Mouse (Mus musculus) gastrocnemius, adult 2 months (tissue): ENCODE data around the gene S100a16. TPM values are rescaled to one million over a fixed set of nuclear protein-coding genes. Genes with fewer than 3 reads are reported as not detected.
A peak's percentile ranks its signal among the peaks of the same experiment; 100 is the strongest.

ENCODE experiments used
- DNase-seq: peaks from one replicate; pipeline ENCODE4 v3.0.0; 2022
- H3K27ac ChIP-seq: fragments of 200-600 bp; 2 replicates; pipeline ENCODE4 v1.8.1; 2022; ENCODE audit warnings: mild to moderate bottlenecking
- H3K4me3 ChIP-seq: fragments of 200-600 bp; 2 replicates; pipeline ENCODE4 v1.8.1; 2022; ENCODE audit warnings: mild to moderate bottlenecking, moderate library complexity
- CTCF ChIP-seq: fragments of 200-600 bp; IDR thresholded peaks from 2 replicates; pipeline ENCODE4 v1.8.1; 2022; ENCODE audit warnings: antibody characterized with exemption, mild to moderate bottlenecking, moderate library complexity
- intact Hi-C: fragments of 180-260 bp; cut with DNase I; formaldehyde crosslinking; loops from one replicate; pipeline ENCODE4 v1.15.1; 2025
- long read RNA-seq, 2 experiments: library from polyadenylated mRNA; stranded (forward); transcript quantifications; one replicate each; pipeline ENCODE4 v2.0.0; 2021
- total RNA-seq, 2 experiments: library from RNA; stranded (reverse); gene quantifications; 2 replicates each; pipeline ENCODE4 v1.2.3; 2021

Gene S100a16
- total RNA-seq, result 10 to 100 TPM; 52.3 to 67.7 TPM
- long read RNA-seq, experiment 1, transcript S100a16-202 (3 exons, 1,127 nt), result major isoform, 31 of 42 reads
- long read RNA-seq, experiment 1, transcript S100a16-201 (3 exons, 1,123 nt), result minor isoform, 5 of 42 reads
- long read RNA-seq, experiment 1, partial matches to known transcripts, result 3 of 42 reads
- long read RNA-seq, experiment 1, other reads (novel, unspliced or antisense), result 2 of 42 reads
- long read RNA-seq, experiment 2, transcript S100a16-202 (3 exons, 1,127 nt), result major isoform, 30 of 40 reads
- long read RNA-seq, experiment 2, partial matches to known transcripts, result 0 of 40 reads
- long read RNA-seq, experiment 2, other reads (novel, unspliced or antisense), result 5 of 40 reads

DNA sequence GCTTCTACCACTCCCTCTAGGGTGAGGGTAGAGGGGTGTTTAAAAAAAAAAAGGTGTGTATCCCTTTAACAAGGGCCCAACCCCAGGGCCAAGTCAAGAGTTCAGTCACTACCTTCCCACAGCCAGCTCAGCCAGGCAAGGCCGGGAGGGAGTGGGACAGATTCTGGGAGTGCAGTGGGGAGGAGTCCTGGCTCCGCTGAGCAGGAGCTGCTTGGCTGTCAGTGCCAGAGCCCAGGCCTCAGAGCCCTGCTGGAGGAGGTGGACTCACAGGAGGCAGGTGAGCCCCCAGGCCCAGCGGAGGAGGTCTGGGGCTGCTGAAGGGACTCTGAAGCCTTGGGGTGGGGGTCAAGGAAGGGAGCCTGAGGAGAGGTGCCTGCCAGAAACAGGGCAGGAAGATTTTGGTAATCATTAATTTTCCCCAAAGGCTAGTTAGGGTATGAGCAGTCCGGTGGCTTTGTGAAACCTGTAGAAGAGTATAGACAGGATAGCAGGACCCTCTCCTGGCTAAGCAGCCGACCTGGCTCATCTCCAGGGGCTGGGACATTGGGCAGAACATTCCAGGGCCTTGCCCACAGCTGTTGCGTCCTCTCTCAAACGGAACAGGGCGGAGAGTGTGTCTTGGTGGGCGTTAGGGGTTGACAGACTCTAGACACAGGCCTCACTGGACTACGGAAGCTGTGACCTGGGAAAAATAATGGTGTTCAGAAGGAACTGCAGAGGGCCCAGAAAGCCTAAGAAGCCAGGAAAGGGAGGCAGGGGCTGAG lies at the start of gene S100a16:
Gene S100a16, plus strand, starts transcription at position 114 of the 764 bp plus-strand sequence.
- intact Hi-C loops, result no loop called here
- no peak for TF ChIP-seq CTCF
- Histone ChIP-seq H3K4me3 (peak within 1 kb of the TSS; percentile 88), H3K27ac (peak within 1 kb of the TSS; percentile 95)
- peak; percentile 93 for DNase-seq

DNA sequence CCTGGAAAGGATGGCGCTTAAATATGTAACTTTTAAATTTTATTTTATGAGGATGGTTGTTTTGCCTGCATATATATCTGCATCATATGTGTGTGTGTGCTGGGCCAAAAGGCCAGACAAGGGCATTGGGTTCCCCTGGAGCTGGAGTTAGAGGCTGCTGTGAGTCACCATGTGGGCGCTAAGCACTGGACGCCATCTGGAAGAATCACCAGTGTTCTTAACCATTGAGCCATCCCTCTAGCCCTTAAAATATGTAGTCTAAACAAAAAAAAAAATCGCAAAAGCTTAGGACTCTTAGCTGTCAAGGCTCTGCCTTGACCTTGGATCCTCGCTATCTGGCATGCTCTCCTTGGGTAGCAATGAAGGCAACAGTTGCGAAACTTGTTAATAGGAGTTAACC lies 48.5 kb upstream of the S100a16 start:
- no peak for TF ChIP-seq CTCF

GRCm38 (mm10) chr3:90490696-90491256 lies 46.3 kb upstream of the S100a16 start, which contains the start of gene Snapin:
Gene Snapin (minus strand): TSS chr3:90491033.
- peak within 1 kb of the TSS; percentile 97 for H3K27ac ChIP-seq
- TF ChIP-seq CTCF, result peak; percentile 86
- intact Hi-C loops, result loop anchor here (2.0 kb wide), 1 partner anchor 18 kb away; the partner anchor contains the start of gene Chtop
- DNase-seq, result peak; percentile 97
- H3K4me3 ChIP-seq, result peak within 1 kb of the TSS; percentile 91

More for the DNA sequence above, 48.5 kb upstream of the S100a16 start:
- intact Hi-C loops, result no loop called here
- Histone ChIP-seq H3K27ac (no peak overlapping the region), H3K4me3 (no peak overlapping the region)
- DNase-seq, result no peak

- peak overlapping the region; percentile 97; the same call in 1 of the 2 replicates for H3K27ac ChIP-seq
- peak overlapping the region; percentile 91; the same call in 1 of the 2 replicates for H3K4me3 ChIP-seq
- DNase-seq, result no peak
- peak; percentile 28 for TF ChIP-seq CTCF
- intact Hi-C loops, result loop anchor here (2.0 kb wide), 1 partner anchor 17 kb away; the partner anchor contains the start of gene Chtop
Observed at GRCm38 (mm10) chr3:90491350-90491749, 45.7 kb upstream of the S100a16 start.

- TF ChIP-seq CTCF, result no peak
- H3K4me3 ChIP-seq, result no peak overlapping the region
- no peak for DNase-seq
- H3K27ac ChIP-seq, result no peak overlapping the region
- intact Hi-C loops, result no loop called here
Observed at GRCm38 (mm10) chr3:90493831-90494540, 43.1 kb upstream of the S100a16 start.

DNA sequence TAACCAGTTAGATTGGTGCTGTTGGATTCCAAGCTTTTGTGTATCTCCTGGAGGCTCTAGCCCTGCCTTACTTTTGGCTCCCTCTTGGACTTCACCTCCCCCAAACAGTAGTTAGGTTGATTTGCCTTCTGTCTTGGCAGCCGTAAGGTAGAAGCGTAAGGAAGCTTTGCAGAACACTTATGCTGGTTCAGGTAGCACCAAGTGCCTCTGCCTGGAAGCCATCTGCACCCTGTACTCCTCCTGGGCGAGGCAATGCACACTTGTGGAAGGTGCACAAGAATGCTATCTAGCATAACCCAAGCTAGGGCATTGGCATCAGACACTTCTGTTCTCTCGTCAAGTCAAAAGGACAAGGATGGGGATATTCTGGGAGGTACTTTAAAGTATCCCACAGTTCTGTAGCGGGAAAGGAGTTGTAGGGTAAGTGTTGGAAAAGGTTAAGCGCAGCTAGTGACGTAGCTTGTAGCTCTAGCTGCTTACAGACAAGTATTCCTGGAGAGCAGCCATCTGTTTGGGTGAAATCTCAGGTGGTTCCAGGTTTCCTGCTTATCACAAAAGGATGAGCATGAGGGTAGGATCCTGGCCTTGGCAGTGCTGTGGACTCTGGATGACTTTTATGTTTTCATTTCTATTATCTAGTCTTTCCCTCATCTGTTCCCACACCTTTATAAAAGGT lies 41.1 kb upstream of the S100a16 start:
- intact Hi-C loops, result no loop called here
- no peak for DNase-seq
- Histone ChIP-seq H3K4me3 (no peak overlapping the region), H3K27ac (no peak overlapping the region)
- TF ChIP-seq CTCF, result no peak

DNA sequence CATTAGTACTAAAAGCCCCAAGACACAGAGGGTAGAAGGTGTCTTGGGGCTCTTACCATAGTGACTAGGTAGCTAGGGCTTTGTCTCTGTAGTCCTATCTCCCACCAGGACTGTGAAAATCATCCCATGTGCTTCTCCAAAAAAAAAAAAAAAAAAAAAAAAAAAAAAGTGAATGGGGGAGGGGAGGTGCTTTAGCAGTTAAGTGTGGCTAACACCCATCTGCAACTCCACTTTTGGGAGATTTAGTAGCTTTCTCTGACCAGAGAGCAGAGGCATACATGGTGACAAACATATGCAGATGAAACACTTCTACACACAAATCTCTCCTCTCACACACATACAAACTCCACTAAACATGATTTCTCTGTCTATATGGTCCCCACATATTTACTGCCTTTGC lies 39.5 kb upstream of the S100a16 start:
- TF ChIP-seq CTCF, result no peak
- H3K27ac ChIP-seq, result no peak overlapping the region
- intact Hi-C loops, result no loop called here

GRCm38 (mm10) chr3:90503444-90503843 lies 33.6 kb upstream of the S100a16 start:
- H3K4me3 ChIP-seq, result no peak overlapping the region
- TF ChIP-seq CTCF, result no peak
- no peak for DNase-seq
- intact Hi-C loops, result no loop called here
- H3K27ac ChIP-seq, result no peak overlapping the region

More for the DNA sequence above, 39.5 kb upstream of the S100a16 start:
- no peak for DNase-seq
- H3K4me3 ChIP-seq, result no peak overlapping the region

GRCm38 (mm10) chr3:90505216-90505615 lies 31.8 kb upstream of the S100a16 start:
- Histone ChIP-seq H3K4me3 (0 out of 2 replicates have a peak overlapping the region, but pooled peaks have one; percentile 16), H3K27ac (peak overlapping the region; percentile 50)
- intact Hi-C loops, result no loop called here
- TF ChIP-seq CTCF, result no peak
- DNase-seq, result no peak

DNA sequence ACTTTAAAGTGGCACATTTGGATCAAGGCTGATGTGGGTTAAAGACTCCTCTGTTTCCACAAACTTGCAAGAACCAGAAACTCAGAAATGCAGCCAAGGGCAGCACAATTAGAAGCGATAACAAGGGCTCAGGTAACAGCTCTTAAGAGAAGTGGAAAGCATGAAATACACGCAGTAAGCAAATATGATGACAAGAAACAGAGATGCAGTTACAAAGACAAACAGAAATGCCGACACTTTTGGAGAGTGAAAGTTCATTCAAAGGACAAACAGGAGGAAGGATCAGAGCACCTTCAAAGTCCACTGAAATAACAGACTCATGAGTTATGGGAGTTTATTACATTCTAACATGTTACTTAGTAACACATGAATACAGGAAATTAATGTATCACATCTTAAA lies 30.7 kb upstream of the S100a16 start:
- Histone ChIP-seq H3K27ac (peak overlapping the region; percentile 20; the same call in 1 of the 2 replicates), H3K4me3 (0 out of 2 replicates have a peak overlapping the region, but pooled peaks have one; percentile 10)
- intact Hi-C loops, result no loop called here
- no peak for DNase-seq
- no peak for TF ChIP-seq CTCF

DNA sequence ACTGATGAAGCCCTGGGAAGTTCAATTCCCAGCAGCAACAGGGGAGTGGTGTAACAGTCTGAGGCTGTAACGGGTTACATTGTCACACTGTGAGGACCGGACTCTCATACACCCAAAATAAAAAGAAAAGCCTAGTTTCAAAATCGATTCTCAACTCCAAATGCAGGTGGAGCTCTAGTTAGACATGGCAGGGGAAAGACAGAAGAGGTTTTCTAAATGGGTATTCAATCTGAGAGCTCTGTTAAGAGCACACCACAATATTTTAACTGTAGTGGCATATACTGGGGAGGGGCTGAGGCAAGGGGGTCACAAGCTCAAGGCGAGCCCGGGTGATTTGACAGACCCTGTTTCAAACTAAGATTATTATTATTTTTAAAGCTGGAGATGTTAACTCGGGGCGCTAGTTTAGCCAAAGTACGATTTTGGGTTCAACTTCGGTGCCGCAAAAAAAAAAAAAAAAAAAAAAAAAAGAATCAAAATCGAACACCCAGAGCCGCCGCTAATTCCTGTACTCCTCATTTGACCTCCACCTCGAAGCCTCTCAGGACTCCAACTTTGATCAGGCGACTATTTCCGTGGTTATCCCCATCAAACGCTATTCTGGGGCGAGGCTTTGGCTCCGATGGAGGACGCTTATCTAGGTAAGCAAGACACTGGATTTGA lies 28.6 kb upstream of the S100a16 start:
- peak overlapping the region; percentile 87 for H3K4me3 ChIP-seq
- no peak for DNase-seq
- intact Hi-C loops, result loop anchor here (2.0 kb wide), 1 partner anchor 18 kb away; the partner anchor contains the start of gene Snapin
- peak overlapping the region; percentile 100 for H3K27ac ChIP-seq
- no peak for TF ChIP-seq CTCF
